Mouse (Mus musculus): Measurements from ENCODE around the gene Olfr56.

GRCm38 (mm10) chr11:49087830-49088616 lies 109.3 kb downstream of the Olfr56 start:
- TF ChIP-seq CTCF (IDR thresholded peaks at IDR 0.05) (no peak), EP300 (IDR thresholded peaks at IDR 0.05) (no peak)

Measured in lung, postnatal 0 days (tissue).